Mouse (Mus musculus) ES-Bruce4 (cell line): ENCODE measurements around the gene Ap5m1. TPM values are rescaled to one million over a fixed set of nuclear protein-coding genes. Genes with fewer than 3 reads are reported as not detected.
"Not testable (repeated sequence)": the region's sequence is repeated elsewhere in the genome, so short reads cannot be mapped to it uniquely, and the experiment has no call there.

Experiments used
- H3K27ac ChIP-seq: 2 replicates; pipeline ENCODE4 v1.5.1; 2012; ENCODE audit warnings: low read length, inconsistent platforms; ENCODE audit not compliant: insufficient read depth
- H3K27me3 ChIP-seq: 2 replicates; pipeline ENCODE4 v1.6.1; 2012; ENCODE audit warnings: mild to moderate bottlenecking, low read length, inconsistent platforms; ENCODE audit not compliant: control insufficient read depth, poor library complexity, insufficient read depth, severe bottlenecking
- H3K36me3 ChIP-seq: 2 replicates; pipeline ENCODE4 v1.6.1; 2012; ENCODE audit warnings: inconsistent platforms, mild to moderate bottlenecking, low read length, moderate library complexity; ENCODE audit not compliant: control insufficient read depth, poor library complexity, insufficient read depth, severe bottlenecking
- H3K4me1 ChIP-seq: one replicate; pipeline ENCODE4 v1.8.1; 2011; ENCODE audit warnings: low read length; ENCODE audit not compliant: control insufficient read depth, insufficient read depth
- H3K4me3 ChIP-seq: 2 replicates; pipeline ENCODE4 v1.5.1; 2011; ENCODE audit warnings: low read depth, mild to moderate bottlenecking, low read length
- H3K9ac ChIP-seq: 2 replicates; pipeline ENCODE4 v1.6.1; 2012; ENCODE audit warnings: low read depth, mild to moderate bottlenecking, inconsistent platforms; ENCODE audit not compliant: poor library complexity, severe bottlenecking
- H3K9me3 ChIP-seq: replicated peaks from 2 replicates; pipeline ENCODE4 v1.6.1; 2012; ENCODE audit warnings: mild to moderate bottlenecking, low read length, inconsistent platforms; ENCODE audit not compliant: control insufficient read depth, poor library complexity, insufficient read depth, severe bottlenecking
- CTCF ChIP-seq: IDR thresholded peaks from one replicate; pipeline ENCODE4 v1.8.1; 2011; ENCODE audit warnings: low read depth, low read length
- EP300 ChIP-seq: IDR thresholded peaks from 2 replicates; pipeline ENCODE4 v1.6.1; 2011; ENCODE audit warnings: low read depth, low read length; ENCODE audit not compliant: insufficient read depth
- POLR2A ChIP-seq: IDR thresholded peaks from one replicate; pipeline ENCODE4 v1.8.1; 2011; ENCODE audit warnings: low read length; ENCODE audit not compliant: insufficient read depth
- polyA plus RNA-seq: library from polyadenylated mRNA; stranded (reverse); fragments of >200 nt; gene quantifications from 2 replicates; pipeline ENCODE4 v1.2.4, GENCODE M21; 2011; ENCODE audit warnings: low read depth; ENCODE audit not compliant: missing spikeins, insufficient read depth, insufficient read length

Ap5m1 gene
- polyA plus RNA-seq, 1 experiment: 44.9 TPM

- Histone ChIP-seq H3K27ac (no peak overlapping the region), H3K9me3 (no peaks in the 10 kb centered on the region), H3K4me3 (no peak overlapping the region), H3K27me3 (no peaks in the 10 kb centered on the region), H3K36me3 (peaks cover 5% of the 10 kb centered on the region), H3K4me1 (no peaks in the 10 kb centered on the region), H3K9ac (no peak overlapping the region)
- TF ChIP-seq CTCF (no peak), POLR2A (no peak), EP300 (no peak)
Measured at GRCm38 (mm10) chr14:49078820-49079219, 12.9 kb downstream of the Ap5m1 start.

- Histone ChIP-seq H3K4me1 (no peaks in the 10 kb centered on the region), H3K27me3 (no peaks in the 10 kb centered on the region), H3K36me3 (no peaks in the 10 kb centered on the region), H3K4me3 (no peak overlapping the region), H3K27ac (no peak overlapping the region), H3K9ac (no peak overlapping the region), H3K9me3 (no peaks in the 10 kb centered on the region)
- no peak for TF ChIP-seq EP300
- no peak for TF ChIP-seq CTCF
- TF ChIP-seq POLR2A: no peak
Measured at GRCm38 (mm10) chr14:49086522-49086921, 20.6 kb downstream of the Ap5m1 start.

GRCm38 (mm10) chr14:49088155-49089048 lies 22.5 kb downstream of the Ap5m1 start:
- TF ChIP-seq EP300 (no peak), POLR2A (no peak), CTCF (no peak)
- Histone ChIP-seq H3K4me3 (no peak overlapping the region), H3K27me3 (no peaks in the 10 kb centered on the region), H3K4me1 (no peaks in the 10 kb centered on the region), H3K27ac (no peak overlapping the region), H3K36me3 (no peaks in the 10 kb centered on the region), H3K9me3 (no peaks in the 10 kb centered on the region), H3K9ac (no peak overlapping the region)

- TF ChIP-seq POLR2A (no peak), EP300 (no peak), CTCF (no peak)
- H3K4me3 ChIP-seq: no peak overlapping the region
- H3K9ac ChIP-seq: no peak overlapping the region
- no peak overlapping the region for H3K27ac ChIP-seq
- H3K9me3 ChIP-seq: no peaks in the 10 kb centered on the region
- no peaks in the 10 kb centered on the region for H3K4me1 ChIP-seq
- no peaks in the 10 kb centered on the region for H3K36me3 ChIP-seq
- no peaks in the 10 kb centered on the region for H3K27me3 ChIP-seq
Measured at GRCm38 (mm10) chr14:49089461-49090058, 23.7 kb downstream of the Ap5m1 start.

- no peaks in the 10 kb centered on the region for H3K4me1 ChIP-seq
- no peak overlapping the region for H3K4me3 ChIP-seq
- no peak overlapping the region for H3K27ac ChIP-seq
- TF ChIP-seq EP300 (no peak), CTCF (no peak), POLR2A (no peak)
- H3K9me3 ChIP-seq: no peaks in the 10 kb centered on the region
- no peaks in the 10 kb centered on the region for H3K27me3 ChIP-seq
- no peak overlapping the region for H3K9ac ChIP-seq
- H3K36me3 ChIP-seq: no peaks in the 10 kb centered on the region
Measured at GRCm38 (mm10) chr14:49090102-49090501, 24.2 kb downstream of the Ap5m1 start.

- Histone ChIP-seq H3K4me3 (no peak overlapping the region), H3K27me3 (no peaks in the 10 kb centered on the region), H3K9ac (no peak overlapping the region), H3K36me3 (no peaks in the 10 kb centered on the region), H3K9me3 (no peaks in the 10 kb centered on the region), H3K4me1 (no peaks in the 10 kb centered on the region), H3K27ac (no peak overlapping the region)
- TF ChIP-seq EP300: no peak
- TF ChIP-seq CTCF: no peak
- TF ChIP-seq POLR2A: no peak
Measured at GRCm38 (mm10) chr14:49091277-49091676, 25.4 kb downstream of the Ap5m1 start.

- H3K4me3 ChIP-seq, H3K27me3 ChIP-seq, H3K27ac ChIP-seq, H3K9me3 ChIP-seq, H3K4me1 ChIP-seq, H3K9ac ChIP-seq, H3K36me3 ChIP-seq: not testable (repeated sequence)
Measured at GRCm38 (mm10) chr14:49091755-49092154, 25.9 kb downstream of the Ap5m1 start.
